Mouse (Mus musculus) cerebellum, postnatal 25 days (tissue): Measurements from ENCODE around the gene Ntsr1.
A peak's percentile ranks its signal among the peaks of the same experiment; 100 is the strongest.

Experiments
- DNase-seq, 2 experiments: peaks; one replicate each; pipeline ENCODE4 v3.0.0; 2021; ENCODE audit warnings: mixed read lengths in 2 of 2

The Ntsr1 gene

GRCm38 (mm10) chr2:180562146-180562545 lies 62.4 kb downstream of the Ntsr1 start:
- DNase-seq: no peak

- no peak for DNase-seq
Observed at GRCm38 (mm10) chr2:180563296-180563695, 63.5 kb downstream of the Ntsr1 start.

- no peak for DNase-seq
Observed at GRCm38 (mm10) chr2:180563841-180564240, 64.1 kb downstream of the Ntsr1 start.

GRCm38 (mm10) chr2:180566240-180566913 lies 66.6 kb downstream of the Ntsr1 start:
- DNase-seq: peak; percentile 49 to 77

- DNase-seq: peak; percentile 61 to 73
Observed at GRCm38 (mm10) chr2:180569028-180569643, 69.4 kb downstream of the Ntsr1 start.

GRCm38 (mm10) chr2:180576482-180576881 lies 76.7 kb downstream of the Ntsr1 start:
- DNase-seq: no peak

- peak; percentile 77 to 87 for DNase-seq
Observed at GRCm38 (mm10) chr2:180578686-180579085, 78.9 kb downstream of the Ntsr1 start.

GRCm38 (mm10) chr2:180581002-180581401 lies 81.2 kb downstream of the Ntsr1 start, which contains the start of gene Mrgbp:
TSS of gene Mrgbp (plus strand) at chr2:180581304.
- DNase-seq: no peak

- peak; percentile 99 to 100 for DNase-seq
Observed at GRCm38 (mm10) chr2:180582481-180583153, 82.8 kb downstream of the Ntsr1 start.

- no peak for DNase-seq
Observed at GRCm38 (mm10) chr2:180583154-180583507, 83.4 kb downstream of the Ntsr1 start.

GRCm38 (mm10) chr2:180588736-180589122 lies 89.0 kb downstream of the Ntsr1 start:
- no peak for DNase-seq

GRCm38 (mm10) chr2:180589123-180589831 lies 89.5 kb downstream of the Ntsr1 start, which contains the start of gene Ogfr:
TSS of gene Ogfr (plus strand) at chr2:180589245.
- DNase-seq: peak; percentile 87 to 89
